Mouse (Mus musculus): Measurements from ENCODE around the gene CT030661.1.
A peak's percentile ranks its signal among the peaks of the same experiment; 100 is the strongest.
"Not testable (repeated sequence)": the region's sequence is repeated elsewhere in the genome, so short reads cannot be mapped to it uniquely, and the experiment has no call there.

Gene CT030661.1

GRCm38 (mm10) chr17:22314730-22315226 is at the start of gene CT030661.1:
Gene CT030661.1 (minus strand): TSS chr17:22314837.
- peak; percentile 94 for DNase-seq

- no peak for DNase-seq
Measured at GRCm38 (mm10) chr17:22363895-22364294, 49.3 kb upstream of the CT030661.1 start.

- peak; percentile 61 for DNase-seq
Measured at GRCm38 (mm10) chr17:22361101-22361781, 46.6 kb upstream of the CT030661.1 start, which contains the start of the genes Zfp944 and Zfp758. Gene Zfp944 (minus strand): TSS chr17:22361400. Gene Zfp758 (plus strand): TSS chr17:22361453.

- no peak for DNase-seq
Measured at GRCm38 (mm10) chr17:22360572-22360971, 45.9 kb upstream of the CT030661.1 start.

- peak; percentile 61 for DNase-seq
Measured at GRCm38 (mm10) chr17:22352794-22353193, 38.2 kb upstream of the CT030661.1 start.

- DNase-seq: not testable (repeated sequence)
Measured at GRCm38 (mm10) chr17:22315247-22315646, 610 bp upstream of the CT030661.1 start.

GRCm38 (mm10) chr17:22314219-22314618 is 418 bp downstream of the CT030661.1 start:
- DNase-seq: peak; percentile 7

Measured in kidney, postnatal 10 days (tissue).